Mouse (Mus musculus): ENCODE data around the gene Fchsd2.
A peak's percentile ranks its signal among the peaks of the same experiment; 100 is the strongest.

The Fchsd2 gene

DNA sequence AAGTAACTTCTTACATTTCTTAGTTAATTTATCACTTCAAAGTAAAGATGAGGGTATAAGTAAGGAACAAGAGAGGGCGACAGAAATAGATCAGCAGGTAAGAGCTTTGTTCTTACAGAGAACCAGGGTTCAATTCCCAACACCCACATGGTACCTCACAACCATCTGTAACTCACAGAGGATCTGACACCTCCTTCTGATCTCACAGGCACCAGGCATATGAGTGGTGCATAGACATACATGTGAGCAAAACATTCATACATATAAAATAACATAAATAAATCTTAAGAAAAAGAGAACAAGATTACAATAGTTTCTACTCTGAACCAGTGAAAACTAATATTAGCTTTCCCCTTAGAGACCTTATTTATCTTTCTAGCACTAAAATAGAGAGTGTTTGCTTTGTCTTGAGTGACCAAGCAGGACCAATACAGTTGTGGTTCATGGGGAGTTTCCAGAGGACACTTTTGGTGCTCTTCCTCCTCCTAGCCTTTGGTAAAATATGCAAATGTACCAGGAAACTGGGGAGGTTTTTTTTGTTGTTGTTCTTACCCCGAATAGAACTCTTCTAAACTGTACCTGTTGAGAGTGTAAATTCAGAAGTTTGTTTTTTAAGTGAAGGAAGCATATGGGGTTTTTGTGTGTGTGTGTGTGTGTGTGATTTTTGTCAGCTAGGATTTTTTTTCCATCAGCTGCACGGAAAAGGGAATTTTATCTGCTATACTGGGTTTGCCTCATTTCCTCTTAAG, 121.0 kb downstream of the Fchsd2 start:
- no peak for DNase-seq

DNA sequence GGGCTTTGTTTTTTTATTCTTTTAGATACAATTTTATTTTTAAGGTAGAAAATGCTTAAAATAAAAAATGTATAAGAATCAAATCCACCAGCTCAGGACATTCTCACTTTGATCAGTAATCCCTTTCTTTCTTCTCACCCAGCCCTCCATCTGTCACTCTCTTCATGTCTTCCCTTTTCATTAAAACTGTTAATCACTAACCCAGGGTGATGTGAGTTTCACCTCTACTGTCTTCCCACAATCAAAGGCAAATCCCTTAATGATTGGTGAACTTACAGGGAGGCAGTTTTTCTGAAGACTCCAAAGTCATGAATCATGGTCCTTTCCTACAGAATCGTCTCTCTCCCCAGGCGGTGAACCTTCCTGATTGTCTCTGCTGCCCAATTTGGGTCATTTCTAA, 124.1 kb downstream of the Fchsd2 start:
- no peak for DNase-seq

- DNase-seq = no peak
Measured at GRCm38 (mm10) chr7:101223501-101223900, 130.8 kb downstream of the Fchsd2 start.

DNA sequence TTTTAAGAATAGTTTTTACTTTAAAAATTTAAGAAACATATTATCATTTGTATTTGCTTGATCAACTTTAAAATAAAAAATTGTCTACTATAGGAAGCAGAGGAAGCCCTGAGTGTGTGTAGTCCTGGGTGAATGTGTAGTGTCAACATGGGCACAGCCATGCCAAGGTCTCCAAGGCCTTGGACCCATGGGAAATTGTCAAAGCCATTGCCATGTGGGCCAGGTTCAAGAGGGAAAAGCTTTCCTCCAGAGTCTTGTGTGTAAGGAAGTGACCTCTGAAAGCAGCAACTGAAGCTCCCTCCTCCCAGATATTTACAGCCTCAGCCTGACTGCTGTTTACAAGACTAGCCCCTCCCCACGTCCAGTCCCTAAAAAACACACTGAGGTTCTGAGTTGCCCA, 136.7 kb downstream of the Fchsd2 start:
- DNase-seq = no peak

DNA sequence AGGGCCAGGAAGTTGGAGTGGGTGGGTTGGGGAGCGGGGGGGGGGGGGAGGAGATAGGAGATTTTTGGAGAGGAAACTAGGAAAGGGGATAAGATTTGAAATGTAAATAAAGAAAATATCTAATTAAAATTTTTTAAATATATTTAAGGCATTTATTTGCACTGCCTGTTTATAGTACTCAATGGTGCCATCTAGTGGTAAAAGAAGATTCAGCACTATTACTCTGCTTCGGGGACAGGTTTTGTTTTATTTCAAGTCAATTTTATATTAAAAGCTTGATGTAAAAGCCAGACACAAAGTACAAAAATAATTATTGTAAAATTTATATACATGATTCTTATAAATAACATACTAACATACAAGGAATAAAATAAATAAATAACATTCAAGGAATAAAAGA, 138.8 kb downstream of the Fchsd2 start:
- DNase-seq = no peak

- no peak for DNase-seq
Measured at GRCm38 (mm10) chr7:101232716-101233115, 140.1 kb downstream of the Fchsd2 start.

DNA sequence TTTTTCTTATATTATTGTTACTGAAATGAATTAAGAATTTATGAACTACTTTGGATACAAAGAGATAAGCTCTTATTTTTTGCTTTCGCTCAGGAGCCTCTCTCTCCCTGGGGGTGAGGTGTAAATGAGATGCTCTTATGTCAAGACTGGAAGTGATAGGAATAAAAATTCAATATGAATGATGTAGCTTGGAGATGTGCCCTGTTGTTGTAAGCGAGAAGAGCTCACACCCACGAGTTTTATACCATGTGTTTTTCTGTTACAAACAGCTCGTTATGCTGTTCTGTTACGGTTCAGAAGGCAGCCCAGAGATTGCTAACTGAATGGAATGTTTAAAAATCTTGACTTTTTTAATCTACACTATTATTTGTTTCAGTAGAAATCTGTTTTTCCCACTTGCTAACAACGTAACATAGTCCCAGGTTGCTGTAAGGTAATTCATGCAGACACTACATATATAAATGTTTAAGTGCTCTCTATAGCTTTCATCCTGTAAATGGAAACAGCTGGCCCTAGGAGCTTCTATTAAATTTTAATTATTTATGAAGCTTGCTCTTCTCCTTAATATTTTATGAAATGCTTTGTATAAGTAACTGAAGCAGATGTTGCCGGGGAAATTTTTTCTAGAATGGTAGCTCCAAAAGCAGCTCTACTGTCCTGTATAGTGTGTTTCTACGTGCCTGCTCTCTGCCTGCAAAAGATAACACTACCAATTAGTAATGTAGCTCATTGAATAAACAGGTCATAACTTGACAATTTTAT, 144.2 kb downstream of the Fchsd2 start:
- DNase-seq = no peak

DNA sequence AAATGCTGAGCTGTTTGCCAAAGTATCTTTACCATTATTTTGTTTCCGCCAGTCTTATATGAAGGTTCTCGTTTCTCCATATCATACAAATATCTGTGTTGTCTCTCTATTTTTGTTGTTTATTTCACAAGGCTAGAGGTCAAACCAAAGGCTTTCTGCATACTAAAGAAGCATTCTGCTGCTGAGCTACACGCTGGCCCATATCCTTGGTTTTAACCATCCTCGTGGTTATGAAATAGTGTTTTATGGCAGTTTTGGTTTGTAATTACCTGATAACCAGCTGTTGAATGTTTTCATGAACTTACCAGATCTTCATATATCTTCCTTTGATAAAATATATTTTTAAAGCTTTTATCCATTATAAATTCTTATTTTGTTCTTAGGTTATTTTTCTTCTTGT, 156.1 kb downstream of the Fchsd2 start:
- no peak for DNase-seq

DNA sequence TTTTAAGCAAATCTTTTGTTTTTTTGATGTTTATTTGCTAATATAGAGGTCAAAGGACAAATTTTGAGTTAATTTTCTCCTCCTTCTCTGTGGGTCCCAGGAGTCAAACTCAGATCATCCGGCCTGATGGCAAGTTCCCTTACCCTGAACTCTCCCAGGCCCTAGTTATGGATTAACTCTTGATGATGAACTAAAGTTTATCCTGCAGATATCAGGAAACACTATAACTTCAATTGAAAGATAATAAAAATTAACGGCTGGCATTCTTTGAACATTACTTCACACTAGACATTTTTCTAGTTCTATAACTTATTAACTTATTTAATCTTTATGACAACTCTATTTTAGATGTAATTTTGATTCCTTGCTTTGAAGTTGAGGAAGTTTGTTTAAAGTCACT, 156.5 kb downstream of the Fchsd2 start:
- DNase-seq = no peak

DNA sequence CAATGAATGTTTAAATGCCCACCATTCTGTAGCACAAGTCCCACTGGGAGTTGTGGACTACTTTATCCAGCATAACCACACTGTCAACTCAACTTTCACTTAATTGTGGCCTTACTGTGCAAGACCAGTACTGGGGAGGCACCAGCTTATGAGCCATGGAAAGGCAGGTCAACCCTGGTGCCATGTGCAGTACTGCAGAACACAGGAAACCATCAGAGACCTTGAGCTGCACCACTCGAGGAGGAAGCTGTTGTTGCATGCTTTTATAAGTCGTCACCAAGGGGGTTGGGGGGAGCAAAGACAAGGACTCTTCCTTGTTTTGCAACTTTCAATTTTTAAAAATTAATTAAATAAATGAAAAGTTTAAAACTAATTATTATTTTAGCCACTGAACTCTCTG, 160.4 kb downstream of the Fchsd2 start:
- DNase-seq = no peak

GRCm38 (mm10) chr7:101258482-101258881, 165.8 kb downstream of the Fchsd2 start:
- DNase-seq = no peak

DNA sequence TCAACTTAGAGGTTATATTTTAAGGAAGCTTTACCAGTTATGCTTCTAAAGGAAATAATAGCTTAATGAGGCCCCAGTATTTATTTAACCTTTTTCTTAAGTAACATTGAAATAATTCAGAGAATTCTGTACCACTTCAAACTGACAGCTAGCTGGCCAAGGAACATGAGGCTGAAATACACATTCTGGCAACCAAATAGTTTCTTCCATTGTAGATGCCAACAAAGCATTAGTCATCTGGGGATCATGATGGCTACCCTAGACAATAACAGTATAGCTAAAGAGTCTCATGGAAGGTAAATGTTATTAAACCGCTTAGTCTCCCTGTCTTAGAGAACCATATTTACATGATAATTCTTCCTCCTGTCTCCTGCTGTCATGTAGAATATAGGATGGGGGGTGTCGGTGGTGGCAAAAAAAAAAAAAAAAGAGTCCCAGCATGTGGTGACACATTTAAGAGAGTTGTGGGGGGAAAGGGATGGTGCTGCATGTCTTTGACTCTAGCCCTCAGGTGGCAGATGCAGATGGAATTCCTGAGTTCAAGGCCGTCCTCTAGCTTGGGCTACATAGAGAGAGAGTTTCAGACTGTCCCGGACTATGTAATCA, 169.4 kb downstream of the Fchsd2 start:
- DNase-seq = no peak

DNA sequence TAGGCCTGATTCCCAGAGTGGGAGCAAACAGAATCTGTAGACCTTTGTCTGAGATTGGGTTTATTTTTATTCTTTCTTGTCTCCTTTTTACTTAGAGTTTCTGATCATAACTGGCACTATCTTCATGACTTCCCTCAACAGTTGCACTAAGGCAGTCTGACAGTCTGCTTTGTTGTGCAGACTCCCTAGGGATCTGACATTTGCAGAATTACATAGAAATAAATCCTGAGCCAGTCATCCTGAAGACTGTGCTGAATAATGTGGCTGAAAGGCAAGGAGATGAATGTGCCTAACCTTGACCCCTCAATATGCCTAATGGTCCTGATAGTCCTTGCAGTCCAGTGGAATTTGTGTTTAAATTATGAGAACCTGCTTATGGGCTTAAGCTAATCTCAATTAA, 170.8 kb downstream of the Fchsd2 start:
- no peak for DNase-seq

- no peak for DNase-seq
Measured at GRCm38 (mm10) chr7:101267457-101268259, 175.0 kb downstream of the Fchsd2 start.

- no peak for DNase-seq
Measured at GRCm38 (mm10) chr7:101271602-101272001, 178.9 kb downstream of the Fchsd2 start.

DNA sequence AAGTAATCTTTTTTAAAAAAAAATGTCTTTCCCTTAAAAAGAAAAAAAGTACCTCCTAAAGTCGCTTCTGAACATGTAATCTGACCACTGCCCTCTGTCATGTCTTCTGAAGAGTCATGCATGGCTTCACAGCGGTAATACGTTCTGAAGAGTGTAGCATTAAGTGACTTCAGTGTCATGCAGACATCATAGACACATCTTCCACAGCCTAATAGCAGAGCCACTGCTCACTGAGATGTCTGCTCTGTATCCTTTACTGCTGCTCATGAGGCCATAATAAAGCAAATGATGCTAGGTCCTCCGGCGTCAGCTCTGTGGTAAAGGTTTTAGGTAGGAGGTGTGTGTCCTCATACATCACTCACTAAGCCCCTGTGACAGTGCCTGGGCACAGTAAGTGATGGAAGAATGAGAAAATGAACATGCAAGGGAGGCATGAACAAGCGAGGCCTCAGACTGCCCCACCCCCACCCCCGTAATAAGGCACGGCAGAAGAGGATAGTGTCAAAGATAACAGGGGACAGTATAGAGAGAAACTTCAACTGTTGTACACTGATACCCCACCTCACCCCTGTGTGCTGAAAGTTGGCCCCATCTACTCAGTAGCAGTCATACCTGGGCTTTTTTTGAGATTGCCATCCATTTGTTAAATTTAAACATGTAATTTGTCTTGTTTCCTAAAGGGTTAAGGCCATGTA, 179.9 kb downstream of the Fchsd2 start:
- DNase-seq = no peak

GRCm38 (mm10) chr7:101282721-101283120, 190.1 kb downstream of the Fchsd2 start:
- DNase-seq = no peak

DNA sequence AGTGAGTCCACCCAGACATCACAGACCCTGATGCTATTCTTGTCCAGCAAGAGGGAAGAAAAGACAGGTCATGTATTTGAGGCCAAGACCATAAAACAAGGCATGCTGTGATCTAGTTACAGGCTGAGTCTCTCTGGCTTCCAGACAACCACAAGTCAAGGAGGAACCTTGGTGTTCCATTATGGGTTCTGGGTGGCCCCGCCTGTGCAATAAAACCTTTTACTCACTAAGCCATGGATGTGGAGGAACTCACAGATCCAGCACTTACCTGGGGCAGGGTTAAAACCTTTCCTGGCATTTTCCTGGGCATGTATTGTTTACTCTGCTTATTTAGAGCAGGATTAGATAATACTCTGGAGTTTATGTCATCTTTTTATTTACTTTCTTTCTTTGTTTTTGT, 191.8 kb downstream of the Fchsd2 start:
- DNase-seq = no peak

DNA sequence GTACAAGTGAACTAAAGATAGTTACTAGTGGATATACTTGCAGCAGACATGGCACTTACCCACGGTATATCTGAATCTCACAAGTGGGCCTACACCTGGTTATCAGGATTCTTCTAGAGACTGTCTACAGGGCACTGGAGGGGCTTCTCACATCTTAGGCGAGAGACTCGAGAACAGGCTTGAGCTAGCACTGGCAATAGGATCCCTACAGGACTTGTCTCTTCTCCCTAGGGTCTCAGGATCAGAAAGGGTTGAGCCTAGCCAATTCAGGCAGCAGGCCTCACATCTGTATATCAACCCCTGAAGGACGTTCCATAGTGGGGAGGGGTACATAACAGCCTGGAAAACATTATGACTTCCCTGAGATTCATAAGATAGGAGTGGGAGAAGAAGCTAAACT, 194.2 kb downstream of the Fchsd2 start:
- DNase-seq = no peak

- DNase-seq = no peak
Measured at GRCm38 (mm10) chr7:101287820-101288219, 195.2 kb downstream of the Fchsd2 start.

DNA sequence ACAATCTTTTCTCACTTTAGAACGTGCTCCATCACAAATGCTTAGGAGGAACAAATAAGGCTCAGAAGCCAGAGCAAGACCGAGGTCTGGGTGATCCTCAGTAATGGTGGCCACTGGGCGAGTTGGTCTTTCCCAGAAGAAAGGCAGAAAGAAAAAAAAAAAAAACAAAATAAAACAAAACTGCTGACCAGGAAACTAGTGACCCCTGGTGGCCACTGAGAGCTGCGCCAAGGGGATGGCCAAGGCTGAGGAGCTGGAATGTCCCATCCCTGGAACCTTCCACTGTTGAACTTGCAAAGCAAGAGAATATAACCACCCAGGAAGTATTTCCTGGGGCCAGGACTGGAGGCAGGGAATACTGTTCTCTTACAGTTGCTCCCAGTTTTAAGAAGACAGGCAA, 195.8 kb downstream of the Fchsd2 start:
- peak; percentile 56 to 58 for DNase-seq

DNA sequence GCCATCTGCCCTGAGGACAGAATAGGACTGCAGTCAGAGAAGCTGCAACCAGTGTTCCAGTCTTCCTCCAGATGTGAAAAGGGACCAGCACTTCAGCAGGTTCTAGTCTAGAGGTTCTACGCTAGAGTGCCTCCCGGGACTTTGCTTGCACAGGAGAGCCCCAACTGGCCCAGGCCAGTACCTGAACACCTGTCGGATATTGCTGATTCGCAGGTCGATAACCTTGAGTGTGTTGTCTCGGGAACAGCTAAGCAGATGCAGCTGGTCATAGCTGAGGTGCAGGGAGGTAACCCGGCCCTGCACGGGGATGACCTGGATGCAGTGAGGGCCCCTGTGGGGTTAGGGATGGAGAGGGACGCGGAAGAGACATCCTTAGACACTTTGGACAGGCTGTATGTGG, 197.7 kb downstream of the Fchsd2 start:
- no peak for DNase-seq

DNA sequence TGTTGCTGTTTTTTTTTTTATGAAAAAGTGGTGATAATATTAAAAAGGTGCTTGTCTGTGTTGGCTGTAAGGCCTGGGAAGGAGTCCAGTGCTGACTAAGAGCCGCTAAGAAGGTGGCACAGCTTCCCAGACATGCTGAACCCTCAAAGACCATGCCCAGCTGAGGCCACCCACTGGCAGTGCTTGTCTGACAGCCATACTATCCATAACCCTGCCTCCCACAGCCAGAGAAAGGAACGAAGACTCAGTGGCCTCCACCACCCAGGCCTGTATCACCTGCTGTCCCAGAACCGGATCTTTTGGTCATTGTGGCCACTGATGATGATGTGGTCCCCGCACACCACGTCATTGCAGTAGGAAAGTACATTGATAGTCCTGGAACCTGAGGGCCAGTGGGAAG, 198.5 kb downstream of the Fchsd2 start:
- DNase-seq = no peak

Data from cerebellum, postnatal 36 days (tissue).